Mouse (Mus musculus) G1E (cell line): ENCODE data around the gene Cdk5r2. TPM values are rescaled to one million over a fixed set of nuclear protein-coding genes. Genes with fewer than 3 reads are reported as not detected.

ENCODE experiments used
- ATAC-seq: 2 replicates; pipeline ENCODE4 v1.8.0; 2016; ENCODE audit warnings: mild to moderate bottlenecking; ENCODE audit not compliant: insufficient number of reproducible peaks, poor library complexity, low FRiP score, severe bottlenecking; ENCODE audit errors: extremely low read depth
- DNase-seq: peaks from one replicate; pipeline ENCODE4 v3.0.0; 2012; ENCODE audit warnings: low spot score
- H3K27me3 ChIP-seq: 2 replicates; pipeline ENCODE4 v1.6.1; 2012; ENCODE audit warnings: mild to moderate bottlenecking, low read length, inconsistent platforms; ENCODE audit not compliant: insufficient read depth
- H3K36me3 ChIP-seq: replicated peaks from 2 replicates; pipeline ENCODE3; 2012; ENCODE audit warnings: mild to moderate bottlenecking, inconsistent platforms
- H3K4me1 ChIP-seq: 2 replicates; pipeline ENCODE4 v1.6.1; 2012; ENCODE audit warnings: low read depth, low read length, inconsistent platforms, mixed read lengths; ENCODE audit not compliant: insufficient read depth
- H3K4me3 ChIP-seq: 2 replicates; pipeline ENCODE4 v1.5.1; 2012; ENCODE audit warnings: low read depth, mild to moderate bottlenecking, inconsistent platforms, low read length, moderate library complexity, mixed read lengths
- H3K9me3 ChIP-seq: replicated peaks from 2 replicates; pipeline ENCODE4 v1.6.1; 2012; ENCODE audit warnings: inconsistent platforms
- CTCF ChIP-seq: IDR thresholded peaks from 2 replicates; pipeline ENCODE4 v1.5.1; 2012; ENCODE audit warnings: low read depth, low read length, inconsistent platforms, mixed read lengths
- GATA1 ChIP-seq: IDR thresholded peaks from 2 replicates; pipeline ENCODE4 v1.6.1; 2012; ENCODE audit warnings: borderline replicate concordance, low read length, inconsistent platforms, mixed read lengths
- GATA2 ChIP-seq: IDR thresholded peaks from 2 replicates; pipeline ENCODE4 v1.6.1; 2012; ENCODE audit warnings: low read depth, low read length, inconsistent platforms, borderline replicate concordance
- POLR2AphosphoS5 ChIP-seq: IDR thresholded peaks from 2 replicates; pipeline ENCODE4 v1.6.1; 2012; ENCODE audit warnings: low read depth, low read length, inconsistent platforms; ENCODE audit not compliant: insufficient replicate concordance
- TAL1 ChIP-seq: conservative IDR thresholded peaks from 2 replicates; pipeline ENCODE4 v1.6.1; 2012; ENCODE audit warnings: low read depth, low read length, inconsistent platforms, mixed read lengths
- polyA plus RNA-seq: library from polyadenylated mRNA; stranded (reverse); fragments of >175 nt; gene quantifications from 2 replicates; pipeline ENCODE4 v1.2.3, GENCODE M21; 2012
- total RNA-seq, 2 experiments: library from RNA; stranded (forward) in 1 of 2; stranded (reverse) in 1 of 2; fragments of 200-1000 nt in 1 of 2; fragments of >200 nt in 1 of 2; fragmentation: Nextera tagmentation in 1 of 2; gene quantifications; 2 replicates each; pipeline ENCODE4 v1.2.3; 2014 to 2017

Gene Cdk5r2
- total and polyA plus RNA-seq, 3 experiments: not detected

- TF ChIP-seq TAL1: no peak
- no peak for TF ChIP-seq GATA1
- TF ChIP-seq CTCF: no peak
- TF ChIP-seq POLR2AphosphoS5: no peak
- no peak for TF ChIP-seq GATA2
- no peak within 1 kb of the TSS for H3K4me3 ChIP-seq
- no peaks in the 10 kb centered on the region for H3K36me3 ChIP-seq
- no peaks in the 10 kb centered on the region; the same call in 1 of the 2 replicates for H3K9me3 ChIP-seq
- ATAC-seq (no peak), DNase-seq (no peak)
- peaks cover 10% of the 10 kb centered on the region for H3K4me1 ChIP-seq
- peaks cover 32% of the 10 kb centered on the region for H3K27me3 ChIP-seq
These were observed 30.8 kb downstream of the Cdk5r2 start, which contains the start of gene Fev for GRCm38 (mm10) chr1:74885369-74886042. Gene Fev (minus strand): TSS chr1:74885419.

DNA sequence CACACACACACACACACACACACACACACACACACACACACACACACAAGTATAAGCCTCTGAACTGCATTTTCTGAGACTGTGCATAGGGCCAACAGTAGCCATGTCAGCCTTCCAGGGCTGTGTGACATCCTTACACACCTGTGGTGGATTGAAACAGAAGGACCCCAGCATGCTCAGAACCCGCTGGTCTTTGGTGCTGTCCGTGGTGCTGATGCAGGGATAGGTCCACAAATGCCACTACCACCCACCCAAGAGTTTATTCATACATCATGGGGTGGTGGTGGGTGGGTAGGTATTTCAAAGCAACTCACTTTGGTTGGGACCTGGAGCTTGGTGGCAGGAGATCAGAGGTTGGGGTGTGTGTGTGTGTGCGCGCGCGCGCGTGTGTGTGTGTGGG, 36.8 kb downstream of the Cdk5r2 start:
- no peak overlapping the region for H3K4me3 ChIP-seq
- DNase-seq (peak; percentile 77), ATAC-seq (no peak)
- H3K27me3 ChIP-seq: peaks cover 12% of the 10 kb centered on the region
- H3K4me1 ChIP-seq: no peaks in the 10 kb centered on the region
- no peak for TF ChIP-seq GATA2
- no peak for TF ChIP-seq TAL1
- no peak for TF ChIP-seq POLR2AphosphoS5
- TF ChIP-seq CTCF: no peak
- TF ChIP-seq GATA1: no peak
- H3K36me3 ChIP-seq: no peaks in the 10 kb centered on the region
- no peaks in the 10 kb centered on the region for H3K9me3 ChIP-seq

GRCm38 (mm10) chr1:74892351-74893133, 37.8 kb downstream of the Cdk5r2 start:
- Histone ChIP-seq H3K4me3 (no peak overlapping the region), H3K36me3 (no peaks in the 10 kb centered on the region), H3K9me3 (no peaks in the 10 kb centered on the region), H3K27me3 (peaks cover 7% of the 10 kb centered on the region; the same call in 1 of the 2 replicates), H3K4me1 (no peaks in the 10 kb centered on the region)
- TF ChIP-seq CTCF (no peak), GATA1 (no peak), POLR2AphosphoS5 (no peak), GATA2 (no peak), TAL1 (no peak)
- no peak for DNase-seq
- ATAC-seq: no peak

DNA sequence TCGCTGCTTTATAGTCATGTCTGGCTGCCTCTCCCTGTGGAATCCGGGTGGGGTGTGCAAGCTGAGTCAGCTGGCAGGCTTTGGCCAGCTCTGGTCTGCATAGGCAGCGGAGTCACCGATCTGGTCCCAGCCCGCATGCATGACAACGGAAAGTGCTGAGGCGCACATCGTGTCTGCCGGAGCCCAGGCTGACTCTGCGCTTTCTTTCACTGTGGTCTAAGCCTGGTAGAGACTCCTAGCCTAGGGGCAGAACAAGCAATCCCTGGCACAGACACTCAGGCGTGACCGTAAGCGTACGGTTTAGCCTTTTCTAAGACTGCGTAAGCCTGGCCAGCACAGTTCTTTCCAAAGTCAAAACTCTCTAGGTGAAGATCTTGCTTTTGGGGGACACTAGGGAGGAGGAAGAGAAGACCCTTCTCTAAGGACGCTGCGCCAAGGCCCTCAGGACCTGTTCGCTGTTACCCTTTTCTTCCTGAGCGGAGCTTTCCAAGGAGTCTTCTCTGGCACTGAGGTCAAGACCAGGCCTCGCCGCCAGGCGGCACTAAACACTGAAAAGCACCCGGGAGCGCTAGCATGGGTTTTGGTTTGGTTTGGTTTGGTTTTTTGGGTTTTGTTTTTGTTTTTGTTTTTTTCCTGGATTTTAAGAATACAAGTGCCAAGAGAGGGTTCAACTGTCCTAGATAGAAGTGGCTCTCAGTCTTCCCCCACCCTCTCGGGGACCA, 38.6 kb downstream of the Cdk5r2 start, which contains the start of gene Cryba2:
Gene Cryba2 (minus strand): TSS at position 10 of the 722 bp plus-strand sequence.
- no peak for DNase-seq
- H3K27me3 ChIP-seq: peaks cover 9% of the 10 kb centered on the region; the same call in 1 of the 2 replicates
- 0 out of 2 replicates have a peak, but pooled peaks have one; percentile 23 for TF ChIP-seq CTCF
- TF ChIP-seq GATA2: no peak

DNA sequence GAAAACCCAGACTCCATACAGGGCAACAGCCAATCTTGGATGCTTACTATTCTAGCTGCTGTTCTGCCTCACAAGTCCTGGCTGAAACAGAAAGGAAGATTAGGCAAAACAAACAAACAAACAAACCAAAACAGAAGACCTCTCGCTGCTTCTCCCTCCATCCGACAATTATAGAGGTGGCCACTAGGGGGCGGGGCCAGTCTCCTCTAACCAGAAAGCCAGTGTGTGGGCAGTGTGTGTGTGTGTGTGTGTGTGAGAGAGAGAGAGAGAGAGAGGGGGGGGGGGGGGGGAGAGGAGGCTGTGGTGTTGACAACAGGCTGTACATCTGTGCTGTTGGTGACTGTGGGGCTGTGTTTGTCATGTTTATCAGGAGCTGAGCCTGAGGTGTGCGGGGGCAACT, 40.2 kb downstream of the Cdk5r2 start:
- TF ChIP-seq POLR2AphosphoS5 (no peak), CTCF (peak; percentile 63)
- no peaks in the 10 kb centered on the region for H3K36me3 ChIP-seq
- no peaks in the 10 kb centered on the region for H3K9me3 ChIP-seq
- H3K4me3 ChIP-seq: no peak overlapping the region
- H3K4me1 ChIP-seq: no peaks in the 10 kb centered on the region
- peaks cover 11% of the 10 kb centered on the region; the same call in 1 of the 2 replicates for H3K27me3 ChIP-seq
- DNase-seq (peak; percentile 61), ATAC-seq (no peak)

More for the DNA sequence above, 38.6 kb downstream of the Cdk5r2 start, which contains the start of gene Cryba2:
- Histone ChIP-seq H3K4me1 (no peaks in the 10 kb centered on the region), H3K4me3 (no peak within 1 kb of the TSS), H3K9me3 (no peaks in the 10 kb centered on the region), H3K36me3 (no peaks in the 10 kb centered on the region)
- ATAC-seq: no peak

GRCm38 (mm10) chr1:74897976-74898375, 43.2 kb downstream of the Cdk5r2 start:
- Histone ChIP-seq H3K9me3 (no peaks in the 10 kb centered on the region), H3K4me3 (no peak overlapping the region), H3K4me1 (no peaks in the 10 kb centered on the region), H3K36me3 (no peaks in the 10 kb centered on the region), H3K27me3 (peaks cover 15% of the 10 kb centered on the region; the same call in 1 of the 2 replicates)
- TF ChIP-seq CTCF (no peak), TAL1 (no peak), GATA2 (no peak), POLR2AphosphoS5 (no peak), GATA1 (no peak)
- DNase-seq (no peak), ATAC-seq (no peak)
